Comparison of ENCODE assay signal across 17 mouse cellular contexts in the genomic region with DNA sequence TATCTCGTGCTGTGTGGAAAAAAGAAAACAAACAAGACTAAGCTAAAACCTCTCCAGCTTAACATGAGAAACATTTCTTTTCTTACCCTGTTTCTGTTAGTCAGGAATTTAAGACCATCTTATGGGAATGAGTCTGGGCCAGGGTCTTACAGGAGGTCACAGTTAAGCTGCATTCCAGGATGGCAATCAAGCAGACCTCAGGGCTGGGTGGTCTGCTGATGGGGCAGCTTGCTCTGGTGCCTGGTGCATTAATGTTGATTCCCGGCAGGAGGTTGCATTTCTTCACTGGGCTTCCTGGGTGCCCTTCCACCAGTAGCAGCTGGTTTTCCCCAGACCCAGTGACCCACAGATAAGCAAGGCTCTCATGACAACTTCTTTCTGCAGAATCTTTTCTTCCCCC. TPM values are rescaled to one million over a fixed set of nuclear protein-coding genes. Genes with fewer than 3 reads are reported as not detected.
DNase-seq lines count a peak whose midpoint lies in the region; ATAC-seq lines count a peak whose summit lies in the region.
"Had no signal": no experiment of that assay in that cellular context is flagged by ENCODE, and none has a peak within 500 bp of the region (broad histone marks: within the 10 kb centered on the region; RNA-seq: fewer than 3 reads in every experiment).

No protein-coding gene starts in this region.

- H3K9ac ChIP-seq in kidney, embryonic 15.5 days: no peak overlapping the region
- no peak overlapping the region for H3K9ac ChIP-seq in limb, embryonic 15.5 days

- intact Hi-C loops in heart, postnatal 36 days (cut with DNase I): no loop called here

- H3K9me3 ChIP-seq in kidney, embryonic 15.5 days (replicated peaks): no peaks in the 10 kb centered on the region
- no peaks in the 10 kb centered on the region for H3K9me3 ChIP-seq in embryonic facial prominence, embryonic 10.5 days
- no peaks in the 10 kb centered on the region for H3K9me3 ChIP-seq in limb, embryonic 15.5 days

- peaks cover 20% of the 10 kb centered on the region for H3K4me1 ChIP-seq in kidney, embryonic 15.5 days
- H3K4me1 ChIP-seq in embryonic facial prominence, embryonic 10.5 days: peaks cover 22% of the 10 kb centered on the region
- H3K4me1 ChIP-seq in limb, embryonic 15.5 days: no peaks in the 10 kb centered on the region

- DNase-seq in heart, adult 11 months: peak; percentile 33
- no peak for DNase-seq in heart, postnatal 36 days
- DNase-seq in kidney, postnatal 14 days: no peak
- no peak for DNase-seq in embryonic facial prominence, embryonic 10.5 days (ENCODE audit: low spot score)
- no peak for DNase-seq in ovary, adult 18-20 months (ENCODE audit: low spot score)
- DNase-seq in layer of hippocampus, postnatal 10 days (ENCODE audit: low spot score in 2 of 2): no peak
- DNase-seq: adrenal gland, adult 2 months; cerebellum, adult 9-11 months; right cerebral cortex, postnatal 25 days had no signal

- H3K4me2 ChIP-seq in kidney, embryonic 15.5 days: no peak overlapping the region
- no peak overlapping the region for H3K4me2 ChIP-seq in limb, embryonic 15.5 days

- WGBS in kidney, embryonic 15.5 days: 11% methylated on average over 2 of the region's 2 CpGs
- WGBS in embryonic facial prominence, embryonic 10.5 days: 42% methylated on average over 2 of the region's 2 CpGs
- 18% methylated on average over 2 of the region's 2 CpGs for WGBS in limb, embryonic 15.5 days

- no peak overlapping the region for H3K4me3 ChIP-seq in kidney, embryonic 15.5 days (replicated peaks)
- H3K4me3 ChIP-seq in embryonic facial prominence, embryonic 10.5 days: no peak overlapping the region
- H3K4me3 ChIP-seq in limb, embryonic 15.5 days: no peak overlapping the region

- no peak for ATAC-seq in kidney, embryonic 15.5 days (replicated peaks; ENCODE audit: low FRiP score)
- ATAC-seq in limb, embryonic 15.5 days (ENCODE audit: insufficient number of reproducible peaks, low FRiP score, low TSS enrichment, low read depth): no peak
- ATAC-seq: inflammation-experienced regulatory T-cells, adult 6 months had no signal

- H3K36me3 ChIP-seq in kidney, embryonic 15.5 days: no peaks in the 10 kb centered on the region
- no peaks in the 10 kb centered on the region for H3K36me3 ChIP-seq in embryonic facial prominence, embryonic 10.5 days (replicated peaks)
- H3K36me3 ChIP-seq in limb, embryonic 15.5 days: no peaks in the 10 kb centered on the region

- no peaks in the 10 kb centered on the region for H3K27me3 ChIP-seq in kidney, embryonic 15.5 days
- no peaks in the 10 kb centered on the region for H3K27me3 ChIP-seq in embryonic facial prominence, embryonic 10.5 days (replicated peaks; ENCODE audit: low read depth, poor library complexity, severe bottlenecking)
- no peaks in the 10 kb centered on the region for H3K27me3 ChIP-seq in limb, embryonic 15.5 days

- H3K27ac ChIP-seq in kidney, embryonic 15.5 days: peak overlapping the region; percentile 82
- peak overlapping the region; percentile 64 for H3K27ac ChIP-seq in embryonic facial prominence, embryonic 10.5 days (replicated peaks)
- H3K27ac ChIP-seq in limb, embryonic 15.5 days: peak overlapping the region; percentile 52
- H3K27ac ChIP-seq: macrophage had no signal

RNA-seq across cellular contexts. Expression of a gene that starts 21.0 kb away (rescaled TPM):
- not detected for total RNA-seq in heart, postnatal 36 days (2021)
- 0.40 and 0.66 TPM in 2 replicates for polyA plus RNA-seq in kidney, embryonic 15.5 days (2015; fragmentation: Nextera tagmentation; extraction: Ambion mirVana)
- polyA plus RNA-seq in embryonic facial prominence, embryonic 10.5 days (2016; fragmentation: Nextera tagmentation; extraction: Ambion mirVana): 0.36 and 0.41 TPM in 2 replicates
- 0.27 and 0.83 TPM in 2 replicates for polyA plus RNA-seq in limb, embryonic 15.5 days (2015; fragmentation: Nextera tagmentation; extraction: Ambion mirVana)
- total RNA-seq in layer of hippocampus, postnatal 10 days (2021): not detected
- total RNA-seq: adrenal gland, adult 2 months; granulocyte monocyte progenitor cell, adult 5-6 weeks; layer of hippocampus, adult 8-10 months; left cerebral cortex, postnatal 36 days; neutrophil, adult 5-6 weeks had no signal
- polyA plus RNA-seq: adrenal gland, adult 2 months; inflammation-experienced regulatory T-cells, adult 6 months; macrophage had no signal

RNA-seq across cellular contexts. Expression of a gene that starts 21.6 kb away (rescaled TPM):
- not detected for total RNA-seq in heart, postnatal 36 days (2021)
- 0.18 and 0.37 TPM in 2 replicates for polyA plus RNA-seq in kidney, embryonic 15.5 days (2015; fragmentation: Nextera tagmentation; extraction: Ambion mirVana)
- polyA plus RNA-seq in embryonic facial prominence, embryonic 10.5 days (2016; fragmentation: Nextera tagmentation; extraction: Ambion mirVana): 0.85 and 1.1 TPM in 2 replicates
- polyA plus RNA-seq in limb, embryonic 15.5 days (2015; fragmentation: Nextera tagmentation; extraction: Ambion mirVana): 5.2 and 6.3 TPM in 2 replicates
- total RNA-seq in layer of hippocampus, postnatal 10 days (2021): not detected
- total RNA-seq: granulocyte monocyte progenitor cell, adult 5-6 weeks; neutrophil, adult 5-6 weeks had no signal
- polyA plus RNA-seq: inflammation-experienced regulatory T-cells, adult 6 months; macrophage had no signal

RNA-seq across cellular contexts. Expression of a gene that starts 48.4 kb away (rescaled TPM):
- total RNA-seq in heart, postnatal 36 days (2021): not detected
- polyA plus RNA-seq in kidney, embryonic 15.5 days (2015; fragmentation: Nextera tagmentation; extraction: Ambion mirVana): 20.2 and 21.5 TPM in 2 replicates
- 18.9 and 22.0 TPM in 2 replicates for polyA plus RNA-seq in embryonic facial prominence, embryonic 10.5 days (2016; fragmentation: Nextera tagmentation; extraction: Ambion mirVana)
- polyA plus RNA-seq in limb, embryonic 15.5 days (2015; fragmentation: Nextera tagmentation; extraction: Ambion mirVana): 4.8 and 6.7 TPM in 2 replicates
- total RNA-seq in layer of hippocampus, postnatal 10 days (2021): 1 to 10 TPM; 2.6 to 3.2 TPM
- total RNA-seq: neutrophil, adult 5-6 weeks had no signal
- polyA plus RNA-seq: adrenal gland, adult 2 months had no signal

RNA-seq across cellular contexts. Expression of a gene that starts 49.2 kb away (rescaled TPM):
- under 1 TPM in 1 of 2 experiments, not detected in 1; 0.27 TPM for total RNA-seq in heart, postnatal 36 days (2021)
- 1.8 and 3.0 TPM in 2 replicates for polyA plus RNA-seq in kidney, embryonic 15.5 days (2015; fragmentation: Nextera tagmentation; extraction: Ambion mirVana)
- 0.26 and 0.34 TPM in 2 replicates for polyA plus RNA-seq in embryonic facial prominence, embryonic 10.5 days (2016; fragmentation: Nextera tagmentation; extraction: Ambion mirVana)
- polyA plus RNA-seq in limb, embryonic 15.5 days (2015; fragmentation: Nextera tagmentation; extraction: Ambion mirVana): 1.7 and 1.9 TPM in 2 replicates
- not detected for total RNA-seq in layer of hippocampus, postnatal 10 days (2021)
- total RNA-seq: adrenal gland, adult 2 months; granulocyte monocyte progenitor cell, adult 5-6 weeks; layer of hippocampus, adult 8-10 months; left cerebral cortex, postnatal 36 days; neutrophil, adult 5-6 weeks had no signal
- polyA plus RNA-seq: adrenal gland, adult 2 months; inflammation-experienced regulatory T-cells, adult 6 months; macrophage had no signal
